Mouse (Mus musculus): ENCODE results near the gene Clstn2.

DNA sequence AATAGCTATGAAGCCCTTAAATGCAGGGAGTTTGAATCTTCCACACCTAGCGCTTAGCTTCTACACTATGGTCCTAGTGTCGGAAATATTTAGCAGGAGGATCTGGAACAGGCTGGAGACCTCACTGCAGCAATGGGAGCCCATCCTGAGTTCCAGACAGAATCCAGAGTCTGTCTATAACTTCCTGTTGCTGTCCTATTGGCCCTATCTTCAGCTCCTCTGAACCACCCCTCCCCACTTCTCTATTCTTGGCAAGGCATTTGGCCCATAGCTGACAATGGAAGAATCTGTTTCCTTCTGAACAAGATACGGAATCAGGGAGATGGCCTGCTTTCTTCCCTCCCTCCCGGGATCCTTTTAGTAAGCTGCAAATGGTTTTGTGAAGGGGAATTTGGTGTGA is 488.6 kb downstream of the Clstn2 start:
- no peak for TF ChIP-seq CTCF (conservative IDR thresholded peaks at IDR 0.05; ENCODE audit: low read length)
- TF ChIP-seq POU5F1 (IDR thresholded peaks at IDR 0.05; ENCODE audit: borderline replicate concordance, low read length): no peak

Measured in E14TG2a.4 (cell line).